Mouse (Mus musculus) neural tube, embryonic 13.5 days (tissue): ENCODE measurements at regions not wholly inside any gene's neighbourhood (a gene's known extent, or its start where the extent isn't known, plus 50 kb on each side); places are given as distances from the start of the nearest gene placed in this dataset.
A peak's percentile ranks its signal among the peaks of the same experiment; 100 is the strongest.
"Not testable (repeated sequence)": the region's sequence is repeated elsewhere in the genome, so short reads cannot be mapped to it uniquely, and the experiment has no call there.

Experiments
- ATAC-seq: fragments of 200-750 bp; cut with Nextera tagmentation; 2 replicates; pipeline ENCODE4 v1.8.0; 2017; ENCODE audit warnings: low read depth, mild to moderate bottlenecking, moderate TSS enrichment, moderate library complexity
- H3K27ac ChIP-seq: fragments of 300-500 bp; sonication (generic); replicated peaks from 2 replicates; pipeline ENCODE4 v1.5.1; 2015; ENCODE audit warnings: moderate library complexity, mild to moderate bottlenecking, inconsistent platforms
- H3K27me3 ChIP-seq: fragments of 300-500 bp; sonication (generic); 2 replicates; pipeline ENCODE4 v1.6.1; 2015; ENCODE audit warnings: mild to moderate bottlenecking, inconsistent platforms
- H3K36me3 ChIP-seq: fragments of 300-500 bp; sonication (generic); 2 replicates; pipeline ENCODE4 v1.6.1; 2015; ENCODE audit warnings: mild to moderate bottlenecking, inconsistent platforms
- H3K4me1 ChIP-seq: fragments of 300-500 bp; sonication (generic); replicated peaks from 2 replicates; pipeline ENCODE4 v1.6.1; 2015; ENCODE audit warnings: inconsistent platforms
- H3K4me2 ChIP-seq: fragments of 300-500 bp; sonication (generic); 2 replicates; pipeline ENCODE4 v1.6.1; 2015; ENCODE audit warnings: inconsistent platforms, mild to moderate bottlenecking, moderate library complexity
- H3K4me3 ChIP-seq: fragments of 300-500 bp; sonication (generic); 2 replicates; pipeline ENCODE4 v1.5.1; 2015; ENCODE audit warnings: mild to moderate bottlenecking, inconsistent platforms
- H3K9ac ChIP-seq: fragments of 300-500 bp; sonication (generic); 2 replicates; pipeline ENCODE4 v1.6.1; 2015; ENCODE audit warnings: moderate library complexity, mild to moderate bottlenecking, inconsistent platforms
- H3K9me3 ChIP-seq: fragments of 300-500 bp; sonication (generic); 2 replicates; pipeline ENCODE4 v1.6.1; 2016; ENCODE audit warnings: inconsistent platforms
- whole genome bisulfite sequencing: fragments of 180-500 bp; shearing (Covaris S2); methylation state at CpG from one replicate; pipeline ENCODE4 v1.1.7; 2015; 5-methylcytosine and 5-hydroxymethylcytosine counted together

- ATAC-seq = 0 out of 2 replicates have a peak, but pooled peaks have one; percentile 40
- Histone ChIP-seq H3K9ac (no peak overlapping the region), H3K27ac (peak overlapping the region; percentile 64), H3K27me3 (no peaks in the 10 kb centered on the region), H3K4me1 (peaks cover 5% of the 10 kb centered on the region; the same call in 1 of the 2 replicates), H3K4me3 (no peak overlapping the region), H3K9me3 (no peaks in the 10 kb centered on the region), H3K4me2 (no peak overlapping the region), H3K36me3 (no peaks in the 10 kb centered on the region)
- 60% methylated on average over 7 of the region's 7 CpGs for WGBS
Measured at GRCm38 (mm10) chr3:50634457-50635075, 191.2 kb upstream of the Slc7a11 start.

- Histone ChIP-seq H3K27me3 (no peaks in the 10 kb centered on the region), H3K4me1 (peaks cover 5% of the 10 kb centered on the region; the same call in 1 of the 2 replicates)
- ATAC-seq = no peak
Measured at GRCm38 (mm10) chr3:50631286-50631685, 187.9 kb upstream of the Slc7a11 start.

GRCm38 (mm10) chr3:50628092-50628696 lies 184.8 kb upstream of the Slc7a11 start:
- Histone ChIP-seq H3K36me3 (no peaks in the 10 kb centered on the region), H3K4me1 (no peaks in the 10 kb centered on the region), H3K4me3 (no peak overlapping the region), H3K27ac (no peak overlapping the region), H3K9me3 (no peaks in the 10 kb centered on the region), H3K27me3 (no peaks in the 10 kb centered on the region), H3K4me2 (no peak overlapping the region), H3K9ac (no peak overlapping the region)
- no peak for ATAC-seq
- WGBS = 89% methylated on average over 9 of the region's 9 CpGs

More at GRCm38 (mm10) chr3:50631286-50631685, 187.9 kb upstream of the Slc7a11 start:
- Histone ChIP-seq H3K4me3 (no peak overlapping the region), H3K9ac (no peak overlapping the region), H3K27ac (no peak overlapping the region), H3K9me3 (no peaks in the 10 kb centered on the region), H3K4me2 (no peak overlapping the region), H3K36me3 (no peaks in the 10 kb centered on the region)

GRCm38 (mm10) chr3:50621176-50621575 lies 177.8 kb upstream of the Slc7a11 start:
- H3K27ac ChIP-seq, H3K4me2 ChIP-seq, ATAC-seq, H3K27me3 ChIP-seq, H3K9me3 ChIP-seq, H3K36me3 ChIP-seq, H3K9ac ChIP-seq, H3K4me3 ChIP-seq, H3K4me1 ChIP-seq: not testable (repeated sequence)
- WGBS = 78% methylated on average over 3 of the region's 3 CpGs

- H3K9ac ChIP-seq = no peak overlapping the region
- no peaks in the 10 kb centered on the region for H3K27me3 ChIP-seq
- H3K4me1 ChIP-seq = no peaks in the 10 kb centered on the region
- no peaks in the 10 kb centered on the region for H3K9me3 ChIP-seq
- H3K36me3 ChIP-seq = no peaks in the 10 kb centered on the region
- no peak overlapping the region for H3K27ac ChIP-seq
- no peak overlapping the region for H3K4me2 ChIP-seq
- H3K4me3 ChIP-seq = no peak overlapping the region
- WGBS = 81% methylated on average over 6 of the region's 6 CpGs
- no peak for ATAC-seq
Measured at GRCm38 (mm10) chr3:50619061-50619460, 175.6 kb upstream of the Slc7a11 start.

GRCm38 (mm10) chr3:50615384-50616285 lies 172.2 kb upstream of the Slc7a11 start:
- Histone ChIP-seq H3K36me3 (no peaks in the 10 kb centered on the region), H3K4me3 (no peak overlapping the region), H3K4me1 (no peaks in the 10 kb centered on the region), H3K4me2 (no peak overlapping the region), H3K9me3 (no peaks in the 10 kb centered on the region), H3K27me3 (no peaks in the 10 kb centered on the region), H3K27ac (no peak overlapping the region), H3K9ac (no peak overlapping the region)
- 82% methylated on average over 8 of the region's 8 CpGs for WGBS
- no peak for ATAC-seq

- no peak for ATAC-seq
- Histone ChIP-seq H3K4me2 (no peak overlapping the region), H3K9ac (no peak overlapping the region), H3K4me3 (no peak overlapping the region), H3K27ac (no peak overlapping the region), H3K9me3 (no peaks in the 10 kb centered on the region), H3K27me3 (no peaks in the 10 kb centered on the region), H3K4me1 (no peaks in the 10 kb centered on the region), H3K36me3 (no peaks in the 10 kb centered on the region)
- WGBS = 95% methylated on average over 2 of the region's 2 CpGs
Measured at GRCm38 (mm10) chr3:50613011-50613410, 169.6 kb upstream of the Slc7a11 start.

- H3K4me2 ChIP-seq = no peak overlapping the region
- no peaks in the 10 kb centered on the region for H3K36me3 ChIP-seq
- H3K9ac ChIP-seq = no peak overlapping the region
- no peaks in the 10 kb centered on the region for H3K4me1 ChIP-seq
- no peak overlapping the region for H3K4me3 ChIP-seq
- H3K27me3 ChIP-seq = no peaks in the 10 kb centered on the region
- no peak for ATAC-seq
- H3K9me3 ChIP-seq = no peaks in the 10 kb centered on the region
- 49% methylated on average over 11 of the region's 11 CpGs for whole genome bisulfite sequencing
- H3K27ac ChIP-seq = no peak overlapping the region
Measured at GRCm38 (mm10) chr3:50609341-50610012, 166.1 kb upstream of the Slc7a11 start.

- Histone ChIP-seq H3K36me3 (no peaks in the 10 kb centered on the region), H3K9me3 (no peaks in the 10 kb centered on the region), H3K4me1 (no peaks in the 10 kb centered on the region), H3K4me2 (no peak overlapping the region), H3K4me3 (no peak overlapping the region), H3K9ac (no peak overlapping the region), H3K27me3 (no peaks in the 10 kb centered on the region), H3K27ac (no peak overlapping the region)
- 67% methylated on average over 7 of the region's 7 CpGs for WGBS
- no peak for ATAC-seq
Measured at GRCm38 (mm10) chr3:50607736-50608135, 164.3 kb upstream of the Slc7a11 start.

- H3K9ac ChIP-seq = no peak overlapping the region
- no peak overlapping the region for H3K27ac ChIP-seq
- H3K9me3 ChIP-seq = no peaks in the 10 kb centered on the region
- no peak for ATAC-seq
- H3K36me3 ChIP-seq = no peaks in the 10 kb centered on the region
- H3K27me3 ChIP-seq = no peaks in the 10 kb centered on the region
- 26% methylated on average over 1 of the region's 1 CpGs for WGBS
- no peaks in the 10 kb centered on the region for H3K4me1 ChIP-seq
- H3K4me3 ChIP-seq = no peak overlapping the region
- no peak overlapping the region for H3K4me2 ChIP-seq
Measured at GRCm38 (mm10) chr3:50606986-50607385, 163.6 kb upstream of the Slc7a11 start.

GRCm38 (mm10) chr3:50605750-50606149 lies 162.3 kb upstream of the Slc7a11 start:
- Histone ChIP-seq H3K4me2 (no peak overlapping the region), H3K4me3 (no peak overlapping the region), H3K27ac (no peak overlapping the region), H3K36me3 (no peaks in the 10 kb centered on the region), H3K9me3 (no peaks in the 10 kb centered on the region), H3K9ac (no peak overlapping the region), H3K27me3 (no peaks in the 10 kb centered on the region), H3K4me1 (no peaks in the 10 kb centered on the region)
- ATAC-seq = no peak
- WGBS = 91% methylated on average over 4 of the region's 4 CpGs

GRCm38 (mm10) chr3:50603182-50603581 lies 159.8 kb upstream of the Slc7a11 start:
- no peak overlapping the region for H3K4me2 ChIP-seq
- H3K4me3 ChIP-seq = no peak overlapping the region
- H3K27me3 ChIP-seq = no peaks in the 10 kb centered on the region; the same call in 1 of the 2 replicates
- no peaks in the 10 kb centered on the region for H3K36me3 ChIP-seq
- H3K9me3 ChIP-seq = no peaks in the 10 kb centered on the region
- ATAC-seq = no peak
- 74% methylated on average over 7 of the region's 7 CpGs for WGBS
- H3K27ac ChIP-seq = no peak overlapping the region
- H3K9ac ChIP-seq = no peak overlapping the region
- no peaks in the 10 kb centered on the region for H3K4me1 ChIP-seq
